Mouse (Mus musculus) kidney, adult 18-20 months (tissue): Measurements from ENCODE around the gene Kcnb1.

Experiments
- DNase-seq: peaks from one replicate; pipeline ENCODE4 v3.0.0; 2021

The Kcnb1 gene

DNA sequence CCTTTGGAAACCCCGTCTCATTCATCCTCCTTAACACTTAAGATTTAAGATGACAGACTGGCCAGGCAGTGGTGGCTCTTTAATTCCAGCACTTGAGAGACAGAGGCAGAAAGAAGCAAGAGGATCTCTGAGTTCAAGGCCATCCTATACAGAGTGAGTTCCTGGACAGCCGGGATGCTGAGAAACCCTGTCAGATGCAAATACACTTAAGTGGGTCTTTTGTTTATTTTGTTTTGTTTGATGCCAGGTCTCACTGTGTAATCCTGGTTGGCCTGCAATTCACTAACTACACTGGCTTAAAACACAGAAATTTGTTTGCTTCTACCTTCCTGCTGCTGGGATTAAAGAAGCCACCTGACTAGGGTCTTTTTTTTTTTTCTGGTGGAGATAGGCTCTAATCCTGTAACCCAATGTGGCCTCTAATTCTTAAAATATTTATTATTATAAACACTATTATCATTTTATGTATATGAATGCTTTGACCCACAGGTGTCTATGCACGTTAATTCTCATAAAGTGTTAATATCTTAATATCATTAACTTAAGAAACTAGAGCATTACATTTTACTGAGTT lies 131.1 kb downstream of the Kcnb1 start:
- DNase-seq = no peak

DNA sequence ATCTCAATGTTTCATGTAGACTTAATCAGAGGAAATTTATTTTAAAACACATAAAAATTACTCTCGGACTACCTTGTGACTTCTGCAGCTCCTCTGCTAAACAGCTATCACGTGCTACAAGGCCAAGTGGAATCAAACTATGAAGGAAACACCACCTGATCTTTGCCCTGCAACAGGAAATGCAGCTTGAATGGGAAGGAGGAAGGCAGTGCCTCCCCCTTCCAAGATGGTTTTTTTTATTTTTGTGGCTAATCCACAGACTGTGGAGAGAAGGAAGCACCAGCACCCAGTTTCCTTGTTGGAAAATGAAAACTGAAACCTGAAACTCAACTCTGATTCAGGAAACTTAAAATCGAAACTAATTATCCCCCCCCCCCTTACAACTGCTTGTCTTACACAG lies 131.8 kb downstream of the Kcnb1 start:
- DNase-seq = no peak

GRCm38 (mm10) chr2:167056942-167057323 lies 133.0 kb downstream of the Kcnb1 start:
- DNase-seq = no peak

DNA sequence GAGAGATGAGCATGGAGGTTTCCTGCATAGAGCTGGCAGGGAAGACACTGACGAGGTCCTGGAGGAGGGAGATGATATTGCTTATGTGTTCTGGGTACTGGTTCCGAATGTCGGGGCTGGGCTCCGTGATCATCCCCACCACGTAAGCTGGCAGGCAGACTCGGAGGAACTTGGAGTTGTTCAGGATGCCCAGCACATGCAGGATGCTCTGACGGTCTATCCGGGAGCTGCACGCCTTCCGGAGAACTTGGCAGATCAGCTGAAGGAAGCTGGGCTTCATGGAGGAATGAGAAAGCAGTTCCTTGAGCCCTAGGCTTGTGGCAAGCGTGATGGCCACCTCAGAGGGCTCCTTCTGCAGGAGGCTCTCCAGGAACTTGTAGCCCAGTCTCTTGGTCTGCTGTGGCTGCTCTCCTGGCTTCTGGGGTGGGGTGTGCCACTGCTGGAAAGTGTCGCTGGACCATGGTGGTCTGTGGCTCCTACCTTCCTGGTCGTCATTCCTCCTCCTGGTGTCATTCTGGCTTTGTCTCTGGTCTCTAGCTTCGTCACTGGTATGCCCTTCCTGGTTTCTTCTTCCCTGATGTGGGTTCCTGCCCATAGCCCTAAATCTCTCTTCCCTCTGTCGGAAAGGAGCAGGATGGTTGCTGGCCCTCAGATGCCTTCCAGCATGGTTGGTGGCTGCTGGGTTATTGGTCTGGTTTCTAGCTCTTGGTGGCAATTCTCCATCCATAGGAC lies 133.6 kb downstream of the Kcnb1 start:
- DNase-seq = no peak

DNA sequence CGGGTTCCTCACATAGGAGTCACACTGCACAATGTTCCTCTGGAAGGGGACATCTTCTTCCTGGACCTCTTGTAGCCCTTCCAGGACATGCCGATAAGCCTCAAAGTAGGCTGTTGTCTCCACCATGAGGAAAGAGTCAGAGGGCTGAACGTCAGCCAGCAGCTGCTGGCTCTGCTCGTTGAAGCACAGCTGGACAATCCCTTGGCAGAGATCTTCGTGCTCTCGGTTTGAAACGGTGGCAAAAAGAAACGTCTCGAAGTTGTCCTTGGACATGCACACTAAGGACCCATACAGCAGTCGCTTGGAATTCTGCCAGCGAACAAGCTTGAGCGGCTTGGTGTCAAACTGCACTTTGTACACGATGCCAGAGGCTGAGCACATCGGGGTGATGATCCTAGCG lies 134.6 kb downstream of the Kcnb1 start:
- peak; percentile 56 for DNase-seq

- DNase-seq = no peak
These were observed 136.7 kb downstream of the Kcnb1 start for GRCm38 (mm10) chr2:167053127-167053844.

- no peak for DNase-seq
These were observed 141.1 kb downstream of the Kcnb1 start for GRCm38 (mm10) chr2:167048698-167049358.

DNA sequence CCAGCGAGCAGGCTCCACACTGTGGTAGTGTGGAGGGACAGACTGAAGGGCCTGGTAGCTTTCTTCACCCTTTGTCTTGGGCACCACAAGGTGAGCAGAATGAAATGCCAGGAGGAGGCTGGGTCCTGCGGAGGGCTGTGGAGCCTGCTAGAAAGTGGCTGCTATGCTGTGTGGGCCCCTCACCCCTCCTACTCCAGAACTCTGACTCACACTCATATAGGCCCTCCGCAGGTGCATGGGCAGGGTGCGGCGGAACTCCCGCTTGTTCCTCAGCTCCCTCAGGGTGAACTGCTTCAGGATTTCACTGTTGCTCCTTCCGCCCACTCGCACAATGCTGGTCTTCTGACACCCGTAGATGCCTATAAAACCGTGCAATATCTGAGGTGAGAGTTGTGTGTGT lies 141.7 kb downstream of the Kcnb1 start:
- no peak for DNase-seq
